Mouse (Mus musculus): Measurements from ENCODE around the gene Gm7075. TPM values are rescaled to one million over a fixed set of nuclear protein-coding genes. Genes with fewer than 3 reads are reported as not detected.
"Not testable (repeated sequence)": the region's sequence is repeated elsewhere in the genome, so short reads cannot be mapped to it uniquely, and the experiment has no call there.

Gene Gm7075
- polyA plus RNA-seq, 1 experiment from 2014 or later = not detected

DNA sequence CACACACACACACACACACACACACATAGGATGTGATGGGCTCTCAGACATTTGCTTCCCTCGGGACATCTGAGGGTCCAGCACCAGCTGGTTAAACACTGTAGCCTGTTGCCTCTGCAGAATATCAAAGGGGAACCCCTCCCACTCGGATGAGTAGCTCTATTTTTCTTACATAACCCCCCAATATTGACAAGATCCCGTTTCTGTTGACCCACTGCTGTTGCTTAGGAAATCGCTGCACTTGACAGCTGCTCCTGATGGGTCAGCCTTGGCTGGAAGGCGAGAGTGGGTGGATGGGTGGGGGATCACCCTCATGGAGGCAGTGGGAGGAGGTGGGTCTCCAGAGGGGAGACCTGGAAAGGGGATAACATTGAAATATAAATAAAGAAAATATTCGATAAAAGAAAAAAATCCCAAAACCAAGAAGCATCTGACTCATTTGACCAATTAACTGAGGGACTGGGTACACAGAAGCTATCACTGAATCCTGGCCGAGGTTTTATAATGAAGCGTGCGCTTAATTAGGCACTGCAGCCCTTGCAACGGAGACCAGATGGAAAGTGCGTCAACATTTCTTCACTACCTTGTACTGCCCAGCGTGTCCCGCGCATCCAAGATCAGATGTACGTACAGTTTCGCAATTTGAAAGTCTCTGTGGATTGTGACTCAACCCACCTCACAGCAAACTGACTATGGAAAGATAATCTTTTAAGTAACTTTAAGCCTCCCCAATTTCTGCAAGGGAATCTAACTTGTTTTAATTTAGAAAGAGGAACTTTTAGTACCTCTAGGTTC is 11.2 kb downstream of the Gm7075 start:
- no peak for ATAC-seq (ENCODE audit: low read depth)
- Histone ChIP-seq H3K4me2 (ENCODE audit: low read depth, low read length) (no peak overlapping the region), H3K27me3 (replicated peaks; ENCODE audit: control insufficient read depth, insufficient read depth, low read length) (no peaks in the 10 kb centered on the region), H3K4me3 (ENCODE audit: low read depth, low read length) (no peak overlapping the region), H3K9me3 (ENCODE audit: control insufficient read depth, low read length) (no peaks in the 10 kb centered on the region), H3K27ac (replicated peaks; ENCODE audit: low read depth, low read length) (no peak overlapping the region), H3K4me1 (ENCODE audit: control insufficient read depth, insufficient read depth, low read length) (no peaks in the 10 kb centered on the region), H3K9ac (ENCODE audit: low read depth, low read length) (no peak overlapping the region), H3K36me3 (ENCODE audit: control insufficient read depth, insufficient read depth, low read length) (no peaks in the 10 kb centered on the region)
- DNase-seq (ENCODE audit: low spot score) = no peak
- WGBS = 53% methylated on average over 15 of the region's 16 CpGs

DNA sequence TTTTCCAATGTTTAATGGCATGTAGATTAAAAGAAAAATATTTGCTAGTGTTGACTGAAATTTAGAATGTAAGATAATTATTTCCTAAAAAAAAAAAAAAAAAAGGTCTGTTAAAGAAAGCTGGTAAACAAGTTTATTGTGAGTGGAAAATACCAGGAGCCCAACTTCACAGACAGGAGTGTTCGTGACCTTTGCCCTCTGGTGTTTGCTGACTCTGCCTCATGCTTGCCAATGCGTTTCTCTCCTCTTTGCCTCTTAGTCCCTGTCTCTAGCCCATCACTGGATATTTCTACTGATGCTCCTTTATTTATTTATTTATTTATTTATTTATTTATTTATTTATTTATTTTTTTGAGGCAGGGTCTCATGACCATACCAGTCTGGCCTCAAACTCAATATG is 18.0 kb downstream of the Gm7075 start:
- Histone ChIP-seq H3K4me2 (ENCODE audit: low read depth, low read length) (no peak overlapping the region), H3K4me1 (ENCODE audit: control insufficient read depth, insufficient read depth, low read length) (no peaks in the 10 kb centered on the region), H3K4me3 (ENCODE audit: low read depth, low read length) (no peak overlapping the region), H3K27ac (replicated peaks; ENCODE audit: low read depth, low read length) (no peak overlapping the region), H3K36me3 (ENCODE audit: control insufficient read depth, insufficient read depth, low read length) (no peaks in the 10 kb centered on the region), H3K27me3 (replicated peaks; ENCODE audit: control insufficient read depth, insufficient read depth, low read length) (no peaks in the 10 kb centered on the region), H3K9me3 (ENCODE audit: control insufficient read depth, low read length) (no peaks in the 10 kb centered on the region), H3K9ac (ENCODE audit: low read depth, low read length) (no peak overlapping the region)
- ATAC-seq (ENCODE audit: low read depth) (no peak), DNase-seq (ENCODE audit: low spot score) (no peak)
- WGBS = 81% methylated on average over 2 of the region's 2 CpGs

DNA sequence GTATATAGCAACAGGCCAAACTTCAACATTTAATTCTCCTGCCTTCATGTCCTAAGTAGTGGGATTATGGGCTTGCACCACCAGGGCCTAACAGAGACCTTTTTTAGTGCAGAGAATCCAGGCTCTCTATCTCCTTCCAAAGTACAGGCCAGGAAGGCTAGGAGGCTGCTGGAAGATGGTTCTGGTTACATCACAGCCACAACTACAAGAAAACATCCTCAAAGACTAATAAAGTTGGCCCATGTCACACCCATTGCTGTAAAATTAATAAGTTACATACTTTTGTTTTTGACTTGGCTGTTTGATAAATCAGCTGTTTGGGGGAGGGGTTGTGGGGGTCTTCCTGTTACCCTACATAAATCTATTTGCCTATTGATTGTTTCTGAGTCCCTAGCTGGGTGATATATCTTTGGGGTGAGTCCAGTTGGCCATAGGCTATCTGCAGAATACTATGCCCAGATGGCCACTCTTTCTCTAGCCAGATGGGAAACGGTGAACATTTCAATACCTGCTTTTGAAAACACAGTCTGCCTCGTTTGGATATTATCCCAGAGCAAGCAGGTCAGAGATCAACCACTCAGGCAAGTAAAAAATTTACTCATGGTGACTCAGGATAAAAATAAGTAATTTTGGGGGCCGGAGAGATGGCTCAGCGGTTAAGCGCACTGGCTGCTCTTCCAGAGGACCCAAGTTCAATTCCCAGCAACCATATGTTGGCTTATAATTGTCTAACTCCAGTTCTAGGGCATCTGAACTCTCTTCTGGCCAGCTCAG is 18.7 kb downstream of the Gm7075 start:
- ATAC-seq (ENCODE audit: low read depth) (no peak), DNase-seq (ENCODE audit: low spot score) (no peak)
- Histone ChIP-seq H3K27ac (replicated peaks; ENCODE audit: low read depth, low read length) (no peak overlapping the region), H3K27me3 (replicated peaks; ENCODE audit: control insufficient read depth, insufficient read depth, low read length) (no peaks in the 10 kb centered on the region), H3K4me3 (ENCODE audit: low read depth, low read length) (no peak overlapping the region), H3K4me1 (ENCODE audit: control insufficient read depth, insufficient read depth, low read length) (no peaks in the 10 kb centered on the region), H3K9ac (ENCODE audit: low read depth, low read length) (no peak overlapping the region), H3K4me2 (ENCODE audit: low read depth, low read length) (no peak overlapping the region), H3K9me3 (ENCODE audit: control insufficient read depth, low read length) (no peaks in the 10 kb centered on the region), H3K36me3 (ENCODE audit: control insufficient read depth, insufficient read depth, low read length) (no peaks in the 10 kb centered on the region)
- 79% methylated on average over 5 of the region's 5 CpGs for WGBS

DNA sequence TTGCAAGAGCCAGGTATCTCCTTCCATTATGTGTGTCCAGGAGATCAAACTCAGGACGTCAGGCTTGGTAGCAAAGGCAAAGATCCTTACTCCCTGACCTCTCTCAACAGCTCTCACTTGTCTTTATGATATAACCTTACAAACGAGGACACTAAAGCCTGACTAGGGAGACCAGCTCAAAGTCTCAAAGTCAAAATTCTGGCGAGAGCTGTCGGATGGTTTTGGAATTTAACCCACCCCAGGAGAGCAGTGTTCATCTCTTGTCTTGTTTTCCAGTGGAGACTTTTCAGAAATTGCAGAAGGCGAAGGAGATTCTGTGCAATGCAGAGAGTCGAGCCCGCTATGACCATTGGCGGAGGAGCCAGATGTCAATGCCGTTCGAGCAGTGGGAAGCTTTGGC is 24.6 kb downstream of the Gm7075 start:
- Histone ChIP-seq H3K4me1 (ENCODE audit: control insufficient read depth, insufficient read depth, low read length) (no peaks in the 10 kb centered on the region), H3K4me2 (ENCODE audit: low read depth, low read length) (no peak overlapping the region), H3K9me3 (ENCODE audit: control insufficient read depth, low read length) (no peaks in the 10 kb centered on the region), H3K27me3 (replicated peaks; ENCODE audit: control insufficient read depth, insufficient read depth, low read length) (no peaks in the 10 kb centered on the region), H3K4me3 (ENCODE audit: low read depth, low read length) (no peak overlapping the region), H3K27ac (replicated peaks; ENCODE audit: low read depth, low read length) (no peak overlapping the region), H3K9ac (ENCODE audit: low read depth, low read length) (no peak overlapping the region), H3K36me3 (ENCODE audit: control insufficient read depth, insufficient read depth, low read length) (no peaks in the 10 kb centered on the region)
- DNase-seq (ENCODE audit: low spot score) = no peak
- no peak for ATAC-seq (ENCODE audit: low read depth)
- WGBS = 91% methylated on average over 10 of the region's 10 CpGs

DNA sequence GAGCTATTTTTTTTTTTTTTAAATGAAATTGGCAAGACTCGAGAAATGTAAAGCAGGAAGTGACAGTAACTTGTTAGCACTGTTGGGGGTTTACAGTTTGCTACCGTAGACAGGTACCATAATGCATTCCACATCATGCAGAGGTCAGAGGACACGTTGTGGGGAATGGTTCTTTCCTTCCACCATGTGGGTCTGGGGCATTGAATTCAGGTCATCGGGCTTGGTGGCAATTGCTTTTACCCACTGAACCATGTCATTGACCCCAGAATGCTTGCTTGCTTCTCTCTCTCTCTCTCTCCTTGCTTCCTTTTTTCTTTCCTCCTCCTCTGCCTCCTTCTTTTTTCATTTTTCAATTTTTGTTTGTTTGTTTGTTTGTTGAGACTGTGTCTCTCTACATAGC is 32.6 kb downstream of the Gm7075 start:
- DNase-seq (ENCODE audit: low spot score) = no peak
- Histone ChIP-seq H3K4me3 (ENCODE audit: low read depth, low read length) (no peak overlapping the region), H3K9me3 (ENCODE audit: control insufficient read depth, low read length) (no peaks in the 10 kb centered on the region), H3K27me3 (replicated peaks; ENCODE audit: control insufficient read depth, insufficient read depth, low read length) (no peaks in the 10 kb centered on the region), H3K4me2 (ENCODE audit: low read depth, low read length) (no peak overlapping the region), H3K27ac (replicated peaks; ENCODE audit: low read depth, low read length) (no peak overlapping the region), H3K36me3 (ENCODE audit: control insufficient read depth, insufficient read depth, low read length) (no peaks in the 10 kb centered on the region), H3K4me1 (ENCODE audit: control insufficient read depth, insufficient read depth, low read length) (no peaks in the 10 kb centered on the region), H3K9ac (ENCODE audit: low read depth, low read length) (no peak overlapping the region)
- 64% methylated on average over 4 of the region's 4 CpGs for WGBS
- no peak for ATAC-seq (ENCODE audit: low read depth)

DNA sequence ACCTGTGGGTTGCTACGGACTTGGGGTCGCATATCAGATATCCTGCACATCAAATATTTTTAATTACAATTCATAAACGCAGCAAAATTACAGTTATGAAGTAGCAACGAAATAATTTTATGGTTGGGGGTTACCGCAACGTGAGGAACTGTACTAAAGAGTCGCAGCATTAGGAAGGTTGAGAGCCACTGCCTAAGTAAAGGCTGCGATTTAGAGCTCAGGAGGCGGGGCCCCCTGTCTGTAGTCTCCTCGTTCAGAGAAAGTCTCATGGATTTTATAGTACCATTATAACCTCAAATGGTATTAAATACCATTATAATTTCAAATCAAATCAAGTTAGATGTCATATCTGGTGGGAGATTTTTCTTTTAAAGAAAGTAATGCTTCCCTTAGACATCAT is 34.6 kb downstream of the Gm7075 start:
- no peak for ATAC-seq (ENCODE audit: low read depth)
- 3% methylated on average over 10 of the region's 10 CpGs for WGBS

DNA sequence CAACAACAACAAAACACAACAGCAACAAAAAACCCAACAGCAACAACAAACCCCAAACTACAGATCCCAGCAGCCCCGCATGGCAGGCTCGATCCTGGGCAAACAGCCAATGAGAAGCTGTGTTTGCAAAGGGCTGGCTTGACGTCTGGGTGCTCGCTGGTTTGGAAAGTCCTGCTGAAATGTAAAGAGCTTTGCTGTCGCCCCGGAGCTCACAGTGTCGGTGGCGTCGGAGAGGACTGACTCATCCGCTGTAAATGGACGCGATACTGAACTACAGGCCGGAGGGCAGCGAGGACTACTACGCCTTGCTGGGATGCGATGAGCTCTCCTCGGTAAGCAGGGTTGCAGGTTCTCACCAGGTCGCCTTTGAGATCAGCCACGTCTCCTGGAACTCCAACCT is 35.1 kb downstream of the Gm7075 start:
- H3K4me3 ChIP-seq (ENCODE audit: low read depth, low read length) = peak overlapping the region; percentile 58
- peak; percentile 96 for DNase-seq (ENCODE audit: low spot score)
- peak overlapping the region; percentile 44 for H3K27ac ChIP-seq (replicated peaks; ENCODE audit: low read depth, low read length)
- peak overlapping the region; percentile 71 for H3K4me2 ChIP-seq (ENCODE audit: low read depth, low read length)
- no peaks in the 10 kb centered on the region for H3K36me3 ChIP-seq (ENCODE audit: control insufficient read depth, insufficient read depth, low read length)
- peaks cover 5% of the 10 kb centered on the region; the same call in 1 of the 2 replicates for H3K4me1 ChIP-seq (ENCODE audit: control insufficient read depth, insufficient read depth, low read length)
- H3K9ac ChIP-seq (ENCODE audit: low read depth, low read length) = peak overlapping the region; percentile 70
- H3K9me3 ChIP-seq (ENCODE audit: control insufficient read depth, low read length) = no peaks in the 10 kb centered on the region
- under 1% methylated on average over 19 of the region's 19 CpGs for WGBS
- H3K27me3 ChIP-seq (replicated peaks; ENCODE audit: control insufficient read depth, insufficient read depth, low read length) = 0 out of 2 replicates have a peak, but pooled peaks cover 4% of the 10 kb centered on the region
- ATAC-seq (ENCODE audit: low read depth) = peak; percentile 74

More for the DNA sequence above, 34.6 kb downstream of the Gm7075 start:
- Histone ChIP-seq H3K4me1 (ENCODE audit: control insufficient read depth, insufficient read depth, low read length) (peaks cover under 1% of the 10 kb centered on the region; the same call in 1 of the 2 replicates), H3K9ac (ENCODE audit: low read depth, low read length) (peak overlapping the region; percentile 70), H3K27me3 (replicated peaks; ENCODE audit: control insufficient read depth, insufficient read depth, low read length) (0 out of 2 replicates have a peak, but pooled peaks cover under 1% of the 10 kb centered on the region), H3K4me2 (ENCODE audit: low read depth, low read length) (peak overlapping the region; percentile 71), H3K9me3 (ENCODE audit: control insufficient read depth, low read length) (no peaks in the 10 kb centered on the region), H3K4me3 (ENCODE audit: low read depth, low read length) (peak overlapping the region; percentile 58), H3K36me3 (ENCODE audit: control insufficient read depth, insufficient read depth, low read length) (no peaks in the 10 kb centered on the region), H3K27ac (replicated peaks; ENCODE audit: low read depth, low read length) (peak overlapping the region; percentile 23; the same call in 1 of the 2 replicates)
- peak; percentile 27 for DNase-seq (ENCODE audit: low spot score)

DNA sequence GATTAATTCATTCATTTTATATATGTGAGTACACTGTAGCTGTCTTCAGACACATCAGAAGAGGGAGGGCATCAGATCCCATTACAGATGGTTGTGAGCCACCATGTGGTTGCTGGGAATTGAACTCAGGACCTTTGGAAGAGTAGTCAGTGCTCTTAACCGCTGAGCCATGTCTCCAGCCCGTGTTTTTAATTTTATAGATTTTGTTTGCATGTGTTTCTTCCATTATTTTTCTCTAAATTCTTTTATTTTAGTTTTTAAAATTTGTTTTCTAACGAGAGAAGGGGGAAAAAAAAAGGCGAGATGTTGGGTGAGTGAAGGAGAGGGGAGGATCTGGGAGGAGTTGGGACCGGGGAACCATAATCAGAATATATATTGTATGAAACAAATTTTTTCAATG is 35.7 kb downstream of the Gm7075 start:
- H3K4me2 ChIP-seq (ENCODE audit: low read depth, low read length) = peak overlapping the region; percentile 71
- H3K4me3 ChIP-seq (ENCODE audit: low read depth, low read length) = peak overlapping the region; percentile 58
- H3K27ac ChIP-seq (replicated peaks; ENCODE audit: low read depth, low read length) = peak overlapping the region; percentile 44; the same call in 1 of the 2 replicates
- not testable (repeated sequence) for H3K27me3 ChIP-seq (replicated peaks; ENCODE audit: control insufficient read depth, insufficient read depth, low read length); H3K4me1 ChIP-seq (ENCODE audit: control insufficient read depth, insufficient read depth, low read length); H3K36me3 ChIP-seq (ENCODE audit: control insufficient read depth, insufficient read depth, low read length); ATAC-seq (ENCODE audit: low read depth); H3K9me3 ChIP-seq (ENCODE audit: control insufficient read depth, low read length); DNase-seq (ENCODE audit: low spot score)
- WGBS = 30% methylated on average over 5 of the region's 5 CpGs
- H3K9ac ChIP-seq (ENCODE audit: low read depth, low read length) = 0 out of 2 replicates have a peak overlapping the region, but pooled peaks have one; percentile 70
